Mouse (Mus musculus) macrophage (primary cell): Measurements from ENCODE around the gene Mrpl49. TPM values are rescaled to one million over a fixed set of nuclear protein-coding genes. Genes with fewer than 3 reads are reported as not detected.
"Not testable (repeated sequence)": the region's sequence is repeated elsewhere in the genome, so short reads cannot be mapped to it uniquely, and the experiment has no call there.

Experiments used
- H3K27ac ChIP-seq: fragments of 350-480 bp; formaldehyde crosslinking; 2 replicates; pipeline ENCODE4 v1.9.0; 2021
- H3K36me3 ChIP-seq: fragments of 350-480 bp; formaldehyde crosslinking; 2 replicates; pipeline ENCODE4 v1.9.0; 2021; ENCODE audit errors: inconsistent target
- H3K4me3 ChIP-seq: fragments of 350-480 bp; formaldehyde crosslinking; 2 replicates; pipeline ENCODE4 v1.9.0; 2021; ENCODE audit errors: inconsistent target
- H3K79me2 ChIP-seq: fragments of 350-480 bp; formaldehyde crosslinking; 2 replicates; pipeline ENCODE4 v1.9.0; 2021; ENCODE audit errors: inconsistent target
- WGBS: methylation state at CpG from one replicate; pipeline ENCODE4 v1.1.7; 2026; ENCODE audit warnings: inconsistent platforms; ENCODE audit not compliant: missing documents; 5-methylcytosine and 5-hydroxymethylcytosine counted together
- polyA plus RNA-seq: library from polyadenylated mRNA; stranded (reverse); fragments of 250-400 nt; gene quantifications from 3 replicates; pipeline ENCODE4 v1.2.4, GENCODE M21; 2018; ENCODE audit warnings: inconsistent platforms

Gene Mrpl49
- polyA plus RNA-seq, 1 experiment from 2014 or later: 33.3 TPM

GRCm38 (mm10) chr19:6058513-6058912 lies 928 bp upstream of the Mrpl49 start:
- Histone ChIP-seq H3K4me3 (peak overlapping the region; percentile 78), H3K27ac (peak overlapping the region; percentile 78), H3K79me2 (peaks cover 68% of the 10 kb centered on the region), H3K36me3 (peaks cover 23% of the 10 kb centered on the region)
- WGBS: 39% methylated on average over 5 of the region's 5 CpGs

GRCm38 (mm10) chr19:6056696-6057095 lies 889 bp downstream of the Mrpl49 start:
- Histone ChIP-seq H3K4me3 (peak overlapping the region; percentile 78), H3K36me3 (peaks cover 41% of the 10 kb centered on the region)

GRCm38 (mm10) chr19:6054296-6054695 lies 3.3 kb downstream of the Mrpl49 start:
- peaks cover 65% of the 10 kb centered on the region for H3K36me3 ChIP-seq
- H3K4me3 ChIP-seq: no peak overlapping the region
- H3K79me2 ChIP-seq: peaks cover 89% of the 10 kb centered on the region
- no peak overlapping the region for H3K27ac ChIP-seq
- WGBS: 72% methylated on average over 5 of the region's 5 CpGs

More at GRCm38 (mm10) chr19:6056696-6057095, 889 bp downstream of the Mrpl49 start:
- 63% methylated on average over 4 of the region's 4 CpGs for WGBS
- peaks cover 70% of the 10 kb centered on the region for H3K79me2 ChIP-seq
- no peak overlapping the region; the same call in 1 of the 2 replicates for H3K27ac ChIP-seq

- Histone ChIP-seq H3K4me3 (no peak overlapping the region), H3K79me2 (peaks cover 91% of the 10 kb centered on the region), H3K36me3 (peaks cover 74% of the 10 kb centered on the region), H3K27ac (no peak overlapping the region)
- 95% methylated on average over 7 of the region's 7 CpGs for WGBS
Observed at GRCm38 (mm10) chr19:6052516-6052915, 5.1 kb downstream of the Mrpl49 start.

GRCm38 (mm10) chr19:6048681-6049410 lies 8.7 kb downstream of the Mrpl49 start:
- peaks cover 55% of the 10 kb centered on the region for H3K36me3 ChIP-seq
- WGBS: 91% methylated on average over 11 of the region's 11 CpGs

GRCm38 (mm10) chr19:6047899-6048166 lies 9.8 kb downstream of the Mrpl49 start:
- Histone ChIP-seq H3K79me2 (peaks cover 69% of the 10 kb centered on the region), H3K27ac (no peak overlapping the region), H3K4me3 (peak overlapping the region; percentile 91), H3K36me3 (peaks cover 45% of the 10 kb centered on the region)
- WGBS: 89% methylated on average over 6 of the region's 8 CpGs

More at GRCm38 (mm10) chr19:6048681-6049410, 8.7 kb downstream of the Mrpl49 start:
- Histone ChIP-seq H3K79me2 (peaks cover 76% of the 10 kb centered on the region), H3K4me3 (no peak overlapping the region), H3K27ac (no peak overlapping the region)

GRCm38 (mm10) chr19:6047154-6047898 lies 10.3 kb downstream of the Mrpl49 start:
- Histone ChIP-seq H3K4me3 (peak overlapping the region; percentile 91), H3K79me2 (peaks cover 64% of the 10 kb centered on the region), H3K27ac (peak overlapping the region; percentile 93; the same call in 1 of the 2 replicates), H3K36me3 (peaks cover 40% of the 10 kb centered on the region)
- 2% methylated on average over 44 of the region's 44 CpGs for WGBS

- peaks cover 32% of the 10 kb centered on the region for H3K36me3 ChIP-seq
- H3K79me2 ChIP-seq: peaks cover 56% of the 10 kb centered on the region
- WGBS: under 1% methylated on average over 59 of the region's 65 CpGs
- H3K4me3 ChIP-seq: peak within 1 kb of the TSS; percentile 91
- peak within 1 kb of the TSS; percentile 93 for H3K27ac ChIP-seq
Observed at GRCm38 (mm10) chr19:6046294-6047153, 11.1 kb downstream of the Mrpl49 start, which contains the start of gene Syvn1. TSS of gene Syvn1 (plus strand) at chr19:6046576.

GRCm38 (mm10) chr19:6045366-6046293 lies 12.0 kb downstream of the Mrpl49 start:
- peak overlapping the region; percentile 93 for H3K27ac ChIP-seq
- 12% methylated on average over 18 of the region's 20 CpGs for whole genome bisulfite sequencing
- H3K4me3 ChIP-seq: peak overlapping the region; percentile 91
- peaks cover 47% of the 10 kb centered on the region for H3K79me2 ChIP-seq
- H3K36me3 ChIP-seq: peaks cover 23% of the 10 kb centered on the region

GRCm38 (mm10) chr19:6044102-6044501 lies 13.5 kb downstream of the Mrpl49 start:
- WGBS: 20% methylated on average over 3 of the region's 4 CpGs
- H3K4me3 ChIP-seq, H3K27ac ChIP-seq, H3K36me3 ChIP-seq: not testable (repeated sequence)
- peaks cover 31% of the 10 kb centered on the region for H3K79me2 ChIP-seq

- H3K79me2 ChIP-seq: peaks cover 13% of the 10 kb centered on the region
- no peak overlapping the region for H3K27ac ChIP-seq
- 92% methylated on average over 9 of the region's 9 CpGs for WGBS
- no peaks in the 10 kb centered on the region for H3K36me3 ChIP-seq
- no peak overlapping the region for H3K4me3 ChIP-seq
Observed at GRCm38 (mm10) chr19:6042293-6042692, 15.3 kb downstream of the Mrpl49 start.

GRCm38 (mm10) chr19:6040002-6040401 lies 17.6 kb downstream of the Mrpl49 start:
- H3K79me2 ChIP-seq: peaks cover 2% of the 10 kb centered on the region; the same call in 1 of the 2 replicates
- no peaks in the 10 kb centered on the region for H3K36me3 ChIP-seq
- H3K4me3 ChIP-seq: no peak overlapping the region
- no peak overlapping the region for H3K27ac ChIP-seq

GRCm38 (mm10) chr19:6038326-6038725 lies 19.3 kb downstream of the Mrpl49 start:
- 68% methylated on average over 7 of the region's 7 CpGs for WGBS
- H3K36me3 ChIP-seq: no peaks in the 10 kb centered on the region
- H3K27ac ChIP-seq: no peak overlapping the region
- no peak overlapping the region for H3K4me3 ChIP-seq
- H3K79me2 ChIP-seq: no peaks in the 10 kb centered on the region

GRCm38 (mm10) chr19:6037695-6038094 lies 19.9 kb downstream of the Mrpl49 start:
- Histone ChIP-seq H3K79me2 (no peaks in the 10 kb centered on the region), H3K36me3 (no peaks in the 10 kb centered on the region), H3K4me3 (no peak overlapping the region), H3K27ac (no peak overlapping the region)
